Mouse (Mus musculus) testis, adult 2 months (tissue): ENCODE results near the gene Scd3. TPM values are rescaled to one million over a fixed set of nuclear protein-coding genes. Genes with fewer than 3 reads are reported as not detected.

ENCODE experiments used
- H3K27ac ChIP-seq: fragments of 200-500 bp; 2 replicates; pipeline ENCODE4 v1.5.1; 2012; ENCODE audit warnings: low read depth, low read length; ENCODE audit not compliant: control insufficient read depth, insufficient read depth
- H3K27me3 ChIP-seq: fragments of 200-500 bp; 2 replicates; pipeline ENCODE4 v1.6.1; 2012; ENCODE audit warnings: mild to moderate bottlenecking, low read length, moderate library complexity; ENCODE audit not compliant: control insufficient read depth, insufficient read depth
- H3K36me3 ChIP-seq: fragments of 200-500 bp; 2 replicates; pipeline ENCODE4 v1.6.1; 2012; ENCODE audit warnings: mild to moderate bottlenecking, low read length; ENCODE audit not compliant: control insufficient read depth, insufficient read depth
- H3K4me1 ChIP-seq: fragments of 200-500 bp; 2 replicates; pipeline ENCODE4 v1.6.1; 2012; ENCODE audit warnings: low read length; ENCODE audit not compliant: control insufficient read depth, insufficient read depth
- H3K4me3 ChIP-seq: fragments of 200-500 bp; 2 replicates; pipeline ENCODE4 v1.5.1; 2012; ENCODE audit warnings: low read depth, mild to moderate bottlenecking, low read length, moderate library complexity, mixed read lengths; ENCODE audit not compliant: control insufficient read depth
- CTCF ChIP-seq: fragments of 200-500 bp; IDR thresholded peaks from 2 replicates; pipeline ENCODE4 v1.5.1; 2012; ENCODE audit warnings: low read depth, mild to moderate bottlenecking, inconsistent platforms, low read length, moderate library complexity; ENCODE audit not compliant: control insufficient read depth, insufficient read depth, insufficient replicate concordance
- POLR2A ChIP-seq: fragments of 200-500 bp; IDR thresholded peaks from 2 replicates; pipeline ENCODE4 v1.6.1; 2012; ENCODE audit warnings: low read depth, mild to moderate bottlenecking, inconsistent platforms, low read length, moderate library complexity; ENCODE audit not compliant: control insufficient read depth
- polyA plus RNA-seq: library from polyadenylated mRNA; depleted of rRNA; stranded (reverse); fragments of >200 nt; gene quantifications from 2 replicates; pipeline ENCODE4 v1.2.3, GENCODE M21; 2012

The Scd3 gene
- polyA plus RNA-seq, 1 experiment, result 7.1 TPM

- TF ChIP-seq POLR2A (no peak), CTCF (no peak)
- Histone ChIP-seq H3K27ac (no peak overlapping the region), H3K27me3 (no peaks in the 10 kb centered on the region), H3K36me3 (no peaks in the 10 kb centered on the region), H3K4me3 (no peak overlapping the region), H3K4me1 (no peaks in the 10 kb centered on the region)
Observed at GRCm38 (mm10) chr19:44198494-44198893, 4.6 kb upstream of the Scd3 start.

DNA sequence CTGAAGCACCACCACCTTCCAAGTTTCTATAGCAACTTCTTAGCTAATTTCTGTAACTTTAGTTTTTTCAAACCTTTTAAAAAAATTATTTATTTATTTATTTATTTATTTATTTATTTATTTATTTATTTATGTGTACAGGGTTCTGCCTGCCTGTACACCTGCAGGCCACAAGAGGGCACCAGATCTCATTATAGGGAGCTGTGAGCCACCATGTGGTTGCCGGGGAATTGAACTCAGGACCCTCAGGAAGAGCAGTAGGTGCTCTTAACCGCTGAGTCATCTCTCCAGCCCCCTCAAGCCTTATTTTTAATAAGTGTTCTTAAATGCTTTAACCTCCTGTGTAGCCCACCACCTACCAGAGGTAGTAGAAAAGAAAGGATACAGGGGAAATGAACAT is 4.1 kb upstream of the Scd3 start:
- TF ChIP-seq CTCF (peak; percentile 33; the same call in 1 of the 2 replicates), POLR2A (no peak)
- no peak overlapping the region for H3K27ac ChIP-seq
- no peaks in the 10 kb centered on the region for H3K27me3 ChIP-seq
- no peak overlapping the region for H3K4me3 ChIP-seq
- no peaks in the 10 kb centered on the region for H3K36me3 ChIP-seq
- H3K4me1 ChIP-seq, result no peaks in the 10 kb centered on the region

DNA sequence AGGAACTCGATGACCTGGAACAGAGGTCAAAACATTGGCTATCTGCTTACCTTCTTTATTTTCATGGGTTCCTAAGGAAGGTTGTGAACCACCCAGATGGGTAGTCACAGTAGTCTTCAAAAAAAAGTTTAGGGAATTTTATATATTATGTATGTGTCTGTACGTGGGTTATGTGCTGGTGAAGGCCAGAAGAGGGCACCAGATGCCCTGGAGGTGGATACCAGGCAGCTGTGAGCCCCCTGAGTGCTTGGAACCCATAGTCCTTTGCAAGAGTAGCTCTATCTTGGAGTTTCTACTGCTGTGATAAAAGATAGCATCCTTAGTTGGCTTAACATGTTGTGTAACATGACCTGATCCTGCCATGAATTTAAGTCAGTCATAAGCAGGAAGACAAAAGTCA is 4.0 kb downstream of the Scd3 start:
- Histone ChIP-seq H3K27ac (no peak overlapping the region), H3K36me3 (no peaks in the 10 kb centered on the region), H3K4me3 (no peak overlapping the region), H3K27me3 (no peaks in the 10 kb centered on the region), H3K4me1 (no peaks in the 10 kb centered on the region)
- TF ChIP-seq POLR2A (no peak), CTCF (no peak)

GRCm38 (mm10) chr19:44215255-44215654 is 12.2 kb downstream of the Scd3 start:
- H3K27me3 ChIP-seq, result no peaks in the 10 kb centered on the region

GRCm38 (mm10) chr19:44217958-44218525 is 15.0 kb downstream of the Scd3 start:
- H3K4me3 ChIP-seq, result no peak overlapping the region
- no peaks in the 10 kb centered on the region for H3K4me1 ChIP-seq
- H3K36me3 ChIP-seq, result no peaks in the 10 kb centered on the region
- TF ChIP-seq POLR2A (no peak), CTCF (no peak)
- no peak overlapping the region for H3K27ac ChIP-seq
- no peaks in the 10 kb centered on the region for H3K27me3 ChIP-seq

More at GRCm38 (mm10) chr19:44215255-44215654, 12.2 kb downstream of the Scd3 start:
- Histone ChIP-seq H3K27ac (no peak overlapping the region), H3K4me1 (no peaks in the 10 kb centered on the region), H3K36me3 (no peaks in the 10 kb centered on the region), H3K4me3 (no peak overlapping the region)
- TF ChIP-seq POLR2A (no peak), CTCF (peak; percentile 34; the same call in 1 of the 2 replicates)

DNA sequence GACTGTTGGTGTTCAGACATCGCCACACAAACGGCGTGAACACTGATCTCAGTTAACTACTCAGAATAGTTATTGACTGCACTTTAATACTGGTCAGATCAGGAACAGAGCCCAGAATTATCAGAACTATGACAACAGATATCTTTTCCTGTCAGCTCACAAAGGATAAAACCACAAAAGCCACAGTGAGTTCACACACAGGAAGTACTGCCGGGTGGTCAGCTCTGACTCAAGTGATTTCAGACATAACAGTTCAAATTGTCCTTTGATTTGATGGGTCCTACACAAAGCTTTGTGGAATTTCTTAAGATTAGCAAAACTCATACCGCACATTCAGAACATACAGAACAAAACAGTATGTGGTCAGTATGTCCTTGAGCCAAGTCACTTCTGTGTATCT is 22.7 kb downstream of the Scd3 start:
- no peaks in the 10 kb centered on the region for H3K36me3 ChIP-seq
- H3K27ac ChIP-seq, result no peak overlapping the region
- no peak for TF ChIP-seq POLR2A
- no peak for TF ChIP-seq CTCF
- no peak overlapping the region for H3K4me3 ChIP-seq
- no peaks in the 10 kb centered on the region for H3K4me1 ChIP-seq
- no peaks in the 10 kb centered on the region for H3K27me3 ChIP-seq

GRCm38 (mm10) chr19:44229776-44230175 is 26.7 kb downstream of the Scd3 start:
- Histone ChIP-seq H3K27ac (no peak overlapping the region), H3K4me3 (no peak overlapping the region), H3K27me3 (no peaks in the 10 kb centered on the region), H3K36me3 (no peaks in the 10 kb centered on the region), H3K4me1 (no peaks in the 10 kb centered on the region)
- no peak for TF ChIP-seq POLR2A
- no peak for TF ChIP-seq CTCF
